Mouse (Mus musculus): ENCODE results near the gene Pacs2.
A peak's percentile ranks its signal among the peaks of the same experiment; 100 is the strongest.

The Pacs2 gene

DNA sequence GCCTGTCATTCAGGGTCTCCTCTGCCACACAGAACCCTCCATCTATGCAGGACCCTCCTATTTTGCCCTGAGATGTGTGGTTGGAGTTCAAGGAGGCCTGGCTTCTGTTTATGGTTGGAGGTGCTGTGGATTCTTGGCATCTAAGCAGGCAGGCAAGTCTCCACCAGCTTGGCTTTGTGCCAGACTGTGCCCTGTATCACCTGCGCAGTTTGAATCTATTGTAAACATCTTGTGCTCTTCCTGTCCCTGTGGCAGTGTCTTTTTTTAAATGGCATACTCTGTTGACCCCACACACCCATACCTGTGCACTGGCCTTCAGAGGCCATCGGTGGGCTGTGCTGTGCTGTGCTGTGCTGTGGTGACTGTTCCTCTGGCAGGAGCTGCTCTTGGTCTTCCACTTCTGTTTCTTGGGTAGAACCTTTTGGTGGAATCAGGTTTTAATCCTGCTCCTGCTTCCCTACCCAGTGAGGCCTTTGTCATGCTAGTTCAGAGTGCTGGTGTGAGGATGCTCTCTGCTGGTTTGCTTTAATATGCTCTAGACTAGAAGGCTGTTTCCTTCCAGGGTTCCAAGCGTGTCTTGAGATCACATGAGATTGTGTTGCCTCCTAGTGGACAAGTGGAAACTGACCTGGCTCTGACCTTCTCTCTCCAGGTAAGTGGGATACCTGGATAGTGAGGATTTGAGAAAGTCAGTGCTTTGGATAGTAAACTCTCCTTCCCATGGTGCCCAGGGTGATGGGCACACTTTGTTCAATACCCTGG is 30.8 kb downstream of the Pacs2 start:
- DNase-seq = peak; percentile 78 to 84

DNA sequence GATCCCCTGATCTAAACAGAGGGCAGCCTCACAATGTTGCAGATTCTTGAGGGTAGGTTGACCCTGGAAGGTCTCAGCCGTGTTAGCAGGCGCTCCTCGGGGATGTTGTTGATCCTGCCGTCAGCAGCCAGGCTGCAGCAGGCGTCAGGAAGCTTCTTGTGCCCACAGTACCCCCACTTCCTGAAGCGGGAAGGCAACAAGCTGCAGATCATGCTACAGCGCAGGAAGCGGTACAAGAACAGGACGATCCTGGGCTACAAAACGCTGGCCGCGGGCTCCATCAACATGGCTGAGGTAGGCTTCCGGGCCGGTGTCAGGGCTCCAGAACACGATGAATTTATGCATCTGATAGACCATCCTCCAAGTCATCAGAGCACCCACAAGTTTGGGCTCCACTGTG is 32.6 kb downstream of the Pacs2 start:
- DNase-seq = no peak

DNA sequence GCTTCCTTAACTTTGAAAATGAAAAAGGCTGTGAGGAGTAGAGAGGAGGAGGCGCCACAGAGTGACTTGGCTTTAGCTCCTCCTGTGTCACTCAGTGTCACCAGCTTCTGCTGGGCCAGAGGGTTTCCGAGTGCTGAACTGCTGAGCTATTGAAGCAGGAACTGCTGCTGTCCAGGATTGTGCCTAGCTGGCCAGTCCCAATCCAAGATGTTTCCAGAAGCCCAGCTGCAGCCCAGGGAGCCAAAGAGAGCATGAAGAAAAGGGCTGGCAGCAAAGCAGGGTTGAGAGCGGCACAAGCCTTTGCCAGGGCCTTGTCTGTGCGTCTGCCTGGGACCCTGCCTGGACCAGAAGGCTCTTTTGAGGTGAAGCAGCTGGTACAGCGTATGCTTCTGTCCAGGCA is 33.8 kb downstream of the Pacs2 start:
- peak in 1 of 2 experiments; percentile 54 for DNase-seq

DNA sequence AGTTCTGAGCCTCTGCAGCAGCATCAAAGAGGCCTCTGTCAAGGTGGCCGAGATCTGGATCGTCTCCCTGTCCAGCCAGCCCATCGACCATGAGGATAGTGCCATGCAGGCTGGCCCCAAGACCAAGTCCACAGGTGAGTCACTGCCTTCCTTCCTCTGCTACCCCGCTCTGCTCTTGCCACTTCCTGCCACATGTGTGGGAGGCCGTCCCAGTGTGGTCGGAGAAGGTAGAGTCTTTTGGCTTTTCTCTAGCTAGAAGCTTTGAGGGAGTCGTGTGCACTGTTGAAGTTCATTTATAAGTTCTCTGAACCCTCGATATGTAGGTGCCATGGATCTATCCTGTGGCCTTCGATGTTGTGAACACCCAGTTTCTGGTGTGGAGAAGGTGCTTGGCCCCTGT is 35.5 kb downstream of the Pacs2 start:
- DNase-seq = no peak

DNA sequence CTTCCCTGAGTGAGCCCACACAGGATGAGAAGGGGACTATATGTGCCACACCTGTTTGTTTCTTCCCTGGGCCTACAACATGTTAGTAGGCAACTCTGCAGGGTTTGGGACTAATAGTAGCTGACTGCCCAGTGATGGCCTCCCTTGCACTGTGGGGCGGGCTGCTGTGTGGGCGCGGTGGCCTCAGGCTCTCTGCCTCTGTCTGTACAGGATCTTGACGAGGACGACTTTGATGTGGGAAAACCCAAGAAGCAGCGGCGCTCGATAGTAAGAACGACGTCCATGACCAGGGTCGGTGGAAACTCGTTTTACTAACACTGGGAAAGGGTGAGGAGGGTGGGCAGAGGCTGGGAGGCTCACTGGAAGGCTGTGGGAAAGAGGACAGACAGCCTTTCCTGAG is 36.4 kb downstream of the Pacs2 start:
- no peak for DNase-seq

DNA sequence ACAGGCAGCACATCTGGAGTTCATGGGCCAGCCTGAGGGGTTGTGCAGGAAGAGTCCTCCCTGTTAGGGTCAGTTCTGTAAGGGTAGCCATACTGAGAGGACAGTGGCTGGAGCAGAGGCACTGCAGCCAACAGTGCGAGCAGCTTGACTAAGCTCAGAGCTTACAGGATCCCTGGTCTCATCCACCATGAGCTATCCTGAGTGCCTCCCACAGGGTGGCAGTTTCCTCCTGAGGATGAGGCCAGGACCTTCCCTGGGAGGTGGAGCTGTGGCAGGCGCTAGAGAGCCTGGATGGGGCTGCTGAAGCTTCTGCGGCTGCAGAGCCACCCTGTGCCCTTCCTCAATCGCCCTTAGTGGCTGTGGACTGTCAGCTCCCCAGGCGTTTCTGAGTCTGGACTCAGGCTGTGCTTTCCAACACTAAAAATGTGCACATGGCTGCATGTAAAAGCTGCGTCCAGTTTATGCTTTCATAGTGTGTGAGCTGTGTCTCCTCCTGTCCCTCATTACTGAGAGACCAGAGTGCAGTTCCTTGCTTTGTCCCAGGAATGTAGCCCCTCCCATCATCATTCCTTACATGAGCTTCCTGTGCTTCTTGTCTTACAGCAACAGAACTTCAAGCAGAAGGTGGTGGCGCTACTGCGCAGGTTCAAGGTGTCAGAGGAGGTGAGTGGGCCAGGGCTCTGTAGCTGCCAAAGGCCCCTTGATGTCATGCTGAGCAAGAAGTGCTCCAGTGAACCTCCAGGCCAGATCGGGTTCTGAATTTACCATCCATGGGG is 37.5 kb downstream of the Pacs2 start:
- no peak for DNase-seq

DNA sequence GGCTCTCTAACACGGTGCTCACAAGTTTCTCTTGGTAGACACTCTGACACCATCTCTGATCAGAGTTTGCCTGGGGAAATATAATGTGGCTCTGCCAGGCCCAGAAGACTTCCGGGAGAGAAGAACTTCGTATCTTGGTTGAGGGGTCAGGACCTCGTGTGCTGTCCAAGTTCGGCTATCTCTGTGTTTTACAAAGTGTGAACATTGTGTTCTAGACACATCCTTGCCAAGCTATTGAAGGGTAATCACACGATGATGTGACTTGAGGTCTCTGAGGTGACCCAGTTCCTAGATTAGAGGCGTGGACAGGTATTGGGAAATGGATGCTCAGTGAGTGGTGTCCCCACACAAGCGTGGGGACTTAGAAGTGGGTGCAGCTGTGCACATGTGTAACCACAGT is 41.8 kb downstream of the Pacs2 start:
- DNase-seq = no peak

DNA sequence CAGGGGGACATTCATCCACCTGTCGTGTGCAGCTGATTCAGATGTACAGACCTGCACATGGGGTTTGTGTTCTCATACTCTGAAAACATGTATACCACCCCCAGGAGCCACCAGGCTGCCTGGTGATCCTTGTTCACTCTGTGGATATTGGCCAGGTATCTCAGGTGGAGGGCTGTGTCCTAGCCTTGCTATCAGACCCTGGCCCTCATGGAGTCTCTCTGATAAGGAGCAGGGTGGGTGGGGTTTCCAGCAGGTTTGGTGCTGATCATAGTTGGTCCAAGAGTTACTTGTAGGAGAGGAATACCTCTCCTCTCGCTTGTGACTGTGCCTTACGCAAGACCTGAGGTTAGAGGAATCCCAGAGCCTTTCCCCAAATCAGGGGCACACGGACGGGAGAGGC is 45.9 kb downstream of the Pacs2 start:
- no peak for DNase-seq

DNA sequence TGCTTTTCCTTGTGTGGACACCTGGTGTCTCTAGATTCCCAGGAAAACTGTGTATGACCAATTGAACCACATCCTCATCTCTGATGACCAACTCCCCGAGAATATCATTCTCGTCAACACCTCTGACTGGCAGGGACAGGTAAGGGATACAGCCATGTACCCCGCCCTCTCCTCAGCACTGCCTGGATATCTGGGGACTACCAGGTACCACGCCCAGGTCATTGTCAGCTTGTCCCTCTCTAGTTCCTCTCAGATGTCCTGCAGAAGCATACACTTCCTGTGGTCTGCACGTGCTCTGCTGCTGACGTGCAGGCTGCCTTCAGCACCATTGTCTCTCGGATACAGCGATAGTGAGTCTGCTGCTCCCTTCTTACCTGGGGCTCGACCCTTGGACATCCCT is 47.3 kb downstream of the Pacs2 start:
- DNase-seq = no peak

DNA sequence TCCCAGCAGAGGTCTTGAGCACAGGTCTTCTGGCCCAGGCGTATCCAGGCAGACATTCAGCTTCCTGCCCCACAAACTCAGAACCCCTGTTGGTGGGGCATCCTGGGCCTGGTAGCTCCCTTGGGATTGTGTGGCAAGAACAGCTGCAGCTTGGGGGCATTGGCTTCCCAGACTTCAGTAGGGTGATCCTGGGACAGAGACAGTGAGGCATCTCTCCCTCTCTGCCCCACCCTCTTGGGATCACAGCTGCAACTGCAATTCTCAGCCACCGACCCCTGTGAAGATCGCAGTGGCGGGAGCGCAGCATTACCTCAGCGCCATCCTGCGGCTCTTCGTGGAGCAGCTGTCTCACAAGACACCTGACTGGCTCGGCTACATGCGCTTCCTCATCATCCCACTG is 47.9 kb downstream of the Pacs2 start:
- no peak for DNase-seq

DNA sequence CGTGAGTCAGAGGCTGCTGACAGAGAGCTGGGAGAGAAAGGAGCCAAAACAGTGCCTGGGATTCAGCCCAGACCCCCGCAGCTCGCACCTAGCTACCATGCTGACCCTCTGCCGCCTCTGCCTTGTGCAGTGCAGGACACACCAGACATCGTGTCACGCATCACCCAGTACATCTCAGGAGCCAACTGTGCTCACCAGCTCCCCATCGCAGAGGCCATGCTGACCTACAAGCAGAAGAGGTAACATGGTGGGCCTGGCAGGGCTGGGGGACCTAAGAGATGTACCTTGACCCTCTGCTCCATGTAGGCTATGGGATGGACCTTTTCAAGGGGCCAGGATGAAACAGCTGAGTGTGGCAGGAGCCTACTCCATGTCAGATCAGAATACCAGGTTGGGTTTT is 49.4 kb downstream of the Pacs2 start:
- DNase-seq = no peak

DNA sequence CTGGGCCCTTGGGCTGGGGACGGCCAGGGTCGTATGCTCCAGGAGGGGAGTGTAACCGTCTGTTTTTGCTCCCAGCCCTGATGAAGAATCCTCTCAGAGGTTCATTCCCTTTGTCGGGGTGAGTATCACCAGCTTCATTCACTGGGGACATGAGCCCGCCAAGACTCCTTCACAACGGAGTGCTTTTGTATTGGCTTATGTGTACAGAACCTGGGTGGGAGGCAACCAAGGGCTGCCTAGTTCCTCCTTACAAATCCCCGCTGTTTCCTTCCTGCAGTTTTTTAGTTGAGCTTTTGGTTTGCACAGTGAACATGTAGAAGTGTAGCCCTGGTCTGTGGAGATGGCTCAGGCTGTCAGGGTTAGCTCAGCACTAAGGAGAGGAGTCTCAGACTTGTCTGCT is 53.7 kb downstream of the Pacs2 start:
- DNase-seq = no peak

DNA sequence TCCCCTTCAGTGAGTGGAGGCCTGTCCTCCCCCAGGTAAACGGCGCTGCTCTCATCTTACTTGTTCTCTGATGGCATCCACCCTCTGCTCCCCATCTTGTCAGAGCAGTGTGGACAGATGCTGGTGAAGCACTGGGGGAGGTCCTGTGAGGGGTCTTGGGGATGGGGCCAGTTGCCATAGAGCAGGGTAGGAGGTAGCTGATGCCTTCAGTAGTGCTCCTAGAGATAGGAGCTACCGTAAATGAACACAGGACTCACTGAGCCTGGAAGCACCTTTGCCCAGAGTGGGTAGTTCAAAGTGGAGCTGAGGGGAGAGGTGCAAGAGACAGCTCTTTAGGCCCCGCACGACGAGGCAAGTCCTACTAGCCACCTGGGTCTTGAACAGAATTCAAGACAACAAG is 55.1 kb downstream of the Pacs2 start:
- DNase-seq = no peak

DNA sequence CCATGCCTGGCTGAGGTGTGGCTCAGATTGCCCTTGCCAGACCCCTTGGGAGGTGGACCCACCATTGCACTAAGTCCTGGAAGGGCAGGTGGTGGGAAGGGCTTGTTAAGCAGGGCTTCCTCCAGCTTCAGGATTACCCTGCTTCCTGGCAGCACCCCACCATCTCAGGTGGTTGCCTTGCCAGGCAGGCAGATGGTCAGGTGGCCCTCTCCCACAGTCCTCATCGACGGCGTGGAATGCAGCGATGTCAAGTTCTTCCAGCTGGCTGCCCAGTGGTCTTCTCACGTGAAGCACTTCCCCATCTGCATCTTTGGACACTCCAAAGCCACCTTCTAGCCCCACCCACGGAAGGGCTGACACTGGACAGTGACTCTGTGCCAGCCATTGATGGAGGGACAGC is 57.0 kb downstream of the Pacs2 start:
- peak; percentile 65 to 73 for DNase-seq

DNA sequence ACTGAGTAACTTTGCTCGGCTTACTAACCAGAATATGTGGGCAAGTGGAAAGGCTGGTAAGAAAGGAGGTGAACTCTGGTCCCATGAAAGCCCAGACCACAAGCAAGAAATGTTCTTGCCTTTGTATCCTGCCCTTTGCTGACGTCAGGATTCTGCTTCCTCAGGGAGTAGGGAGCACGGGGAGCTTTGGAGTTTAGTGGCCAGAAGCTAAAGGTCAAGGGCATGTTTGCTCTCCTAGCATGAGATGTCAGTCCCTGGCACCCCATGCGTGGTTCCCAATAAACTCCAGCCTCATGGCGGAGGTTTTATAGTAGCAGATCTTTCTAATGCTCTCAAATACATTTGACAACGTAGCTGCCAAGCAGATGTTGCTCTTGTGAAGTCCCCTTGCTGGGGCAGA is 57.5 kb downstream of the Pacs2 start:
- DNase-seq = no peak

DNA sequence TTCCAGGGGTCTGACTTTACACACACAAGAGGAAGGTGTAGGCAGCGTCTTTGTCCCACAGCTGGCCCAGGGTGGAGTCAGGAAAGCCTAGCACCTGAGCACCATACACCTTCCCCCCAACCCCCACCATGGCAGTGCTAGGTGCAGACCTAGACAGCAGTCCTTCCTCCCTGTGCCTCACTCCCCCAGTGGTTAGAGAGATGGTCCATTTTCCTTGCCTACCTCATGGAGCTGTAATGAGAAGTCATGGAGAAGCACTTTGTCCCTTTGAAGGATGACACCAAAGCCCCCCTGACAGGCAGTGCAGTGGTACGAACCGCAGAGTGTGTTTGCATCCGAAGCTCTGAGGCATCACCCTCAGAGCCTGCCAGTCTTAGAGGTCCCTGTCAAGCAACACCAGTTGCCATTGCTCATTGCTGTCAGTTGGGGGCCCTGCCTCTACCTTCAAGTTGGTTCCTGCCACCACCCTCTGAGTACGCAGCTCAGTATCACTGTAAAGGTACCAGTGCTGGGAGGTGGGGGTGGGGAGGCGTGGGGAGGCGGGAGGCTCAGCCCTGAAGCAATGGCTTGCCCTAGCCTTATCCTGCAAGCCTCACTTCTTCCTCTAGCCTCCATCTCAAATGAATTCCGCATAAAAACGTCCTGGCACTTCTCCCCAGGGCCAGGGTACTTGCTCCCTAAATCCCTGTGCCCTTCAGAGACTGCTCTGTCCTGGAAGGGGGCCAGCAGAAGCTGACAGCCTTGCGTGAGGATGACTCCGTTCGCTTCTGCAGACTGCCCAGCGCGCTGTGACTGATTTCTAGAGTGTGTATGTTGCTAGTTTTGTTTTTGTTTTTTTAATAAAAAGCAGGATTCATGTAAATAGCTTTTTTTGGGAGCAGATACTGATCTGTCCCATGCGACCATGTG is 59.4 kb downstream of the Pacs2 start:
- peak; percentile 74 to 77 for DNase-seq

DNA sequence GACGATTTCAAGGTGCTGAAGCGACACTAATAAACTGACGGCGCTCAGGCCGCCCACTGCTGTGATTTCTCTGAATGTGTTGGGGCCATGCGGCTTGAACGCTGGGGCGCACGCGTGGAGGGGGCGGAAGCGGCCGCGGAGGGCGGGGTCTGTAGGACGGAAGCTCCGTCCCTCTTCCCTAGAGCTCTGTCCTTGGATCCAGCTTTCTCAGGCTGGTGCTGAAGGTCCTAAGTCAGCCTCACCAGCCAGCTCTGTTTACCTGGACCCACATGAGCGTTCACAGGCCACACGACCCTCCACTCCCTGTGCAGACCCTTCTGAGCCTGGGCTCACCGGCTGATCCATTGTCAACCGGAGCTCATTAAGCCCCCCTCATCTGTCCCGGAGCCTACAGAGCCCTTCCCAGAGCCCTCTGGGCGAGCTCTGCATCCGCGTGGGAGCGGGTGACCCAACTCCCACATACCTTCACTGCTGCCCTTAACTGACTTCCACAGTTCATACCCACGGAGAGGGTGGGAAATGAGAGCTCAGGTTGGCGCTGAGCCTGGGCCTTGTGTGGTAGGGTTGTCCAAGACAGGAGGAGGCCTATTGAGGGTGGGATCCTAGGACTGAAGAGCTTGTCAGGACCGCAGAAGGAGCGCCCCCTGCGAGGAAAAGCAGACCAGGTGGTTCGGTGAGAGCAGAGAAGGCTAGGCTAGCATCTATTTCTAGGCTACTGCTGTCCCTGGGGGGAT is 60.2 kb downstream of the Pacs2 start, which contains the start of gene Tex22:
Gene Tex22, plus strand, starts transcription at position 174 of the 734 bp plus-strand sequence.
- peak; percentile 92 to 95 for DNase-seq

DNA sequence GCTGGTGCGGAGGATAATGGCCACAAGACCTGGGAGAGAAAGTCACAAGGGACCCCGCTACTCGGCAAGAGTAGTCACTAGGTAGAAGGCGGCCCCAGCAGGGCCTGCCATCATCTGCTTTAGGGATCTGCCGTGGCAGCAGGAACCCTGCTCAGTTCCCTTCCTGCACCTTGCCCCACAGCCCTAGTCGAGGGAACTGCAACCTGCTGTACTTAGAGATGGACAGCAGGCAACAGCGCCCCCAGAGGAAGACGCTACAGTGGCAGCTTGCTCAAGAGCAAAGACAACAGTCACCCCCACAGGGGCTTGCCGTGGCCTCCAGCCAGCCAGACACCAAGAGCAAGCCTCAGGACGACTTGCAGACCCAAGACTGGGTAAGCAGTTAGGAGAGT is 60.8 kb downstream of the Pacs2 start:
- peak; percentile 96 to 98 for DNase-seq

DNA sequence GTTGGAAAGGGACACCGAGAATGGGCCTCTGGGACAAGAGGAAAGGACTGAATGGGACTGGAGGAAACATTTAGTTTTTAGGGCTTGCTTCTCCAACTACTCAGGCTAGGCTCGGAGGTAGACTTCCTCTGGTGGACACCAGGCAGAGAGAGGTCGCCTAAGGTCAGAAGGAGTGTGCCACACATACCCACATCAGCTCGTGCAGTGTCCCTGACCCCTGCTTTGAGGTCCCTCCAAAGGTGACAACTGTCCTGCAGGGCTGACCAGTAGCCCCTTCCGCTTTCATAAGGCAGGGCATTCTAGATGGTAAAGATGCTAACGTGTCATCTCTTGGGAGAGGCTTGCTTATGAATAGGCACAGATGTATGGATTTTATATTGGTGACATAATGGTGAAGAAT is 61.2 kb downstream of the Pacs2 start:
- no peak for DNase-seq

DNA sequence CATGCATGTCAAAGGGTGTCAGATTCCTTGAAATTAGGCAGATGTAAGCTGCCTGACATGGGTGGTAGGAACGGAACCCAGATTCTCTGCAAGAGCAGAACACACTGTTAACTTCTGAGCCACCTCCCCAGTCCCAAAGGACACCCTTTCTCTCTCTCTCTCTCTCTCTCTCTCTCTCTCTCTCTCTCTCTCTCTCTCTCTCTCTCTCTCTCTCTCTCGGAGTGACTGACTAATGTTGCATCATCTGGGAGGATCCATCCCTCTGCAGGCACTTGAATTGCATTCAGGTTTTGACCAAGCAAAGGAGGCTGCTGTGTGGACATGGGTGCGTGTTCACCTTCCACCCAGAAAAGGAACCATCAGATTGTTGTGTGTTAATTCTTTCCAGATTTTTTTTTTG is 73.0 kb downstream of the Pacs2 start:
- no peak for DNase-seq

DNA sequence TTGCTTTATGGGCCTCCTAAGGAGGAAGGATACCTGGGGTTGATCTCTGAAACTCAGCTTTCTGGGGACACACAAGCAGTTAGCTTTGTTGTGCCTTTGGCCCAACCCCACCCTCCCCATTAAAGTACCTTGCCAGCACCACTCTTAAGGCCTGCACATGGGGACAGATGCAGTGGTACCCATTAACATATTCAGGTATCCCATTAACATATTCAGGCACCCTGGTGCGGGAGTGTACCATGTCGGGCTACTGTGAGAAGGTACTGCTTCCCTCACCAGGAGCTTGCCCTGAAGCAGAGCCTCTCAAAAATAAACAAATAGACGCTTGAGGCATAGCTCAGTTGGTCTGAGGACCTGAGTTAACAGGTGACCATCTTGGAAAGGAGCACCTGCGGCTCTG is 73.7 kb downstream of the Pacs2 start:
- DNase-seq = no peak

DNA sequence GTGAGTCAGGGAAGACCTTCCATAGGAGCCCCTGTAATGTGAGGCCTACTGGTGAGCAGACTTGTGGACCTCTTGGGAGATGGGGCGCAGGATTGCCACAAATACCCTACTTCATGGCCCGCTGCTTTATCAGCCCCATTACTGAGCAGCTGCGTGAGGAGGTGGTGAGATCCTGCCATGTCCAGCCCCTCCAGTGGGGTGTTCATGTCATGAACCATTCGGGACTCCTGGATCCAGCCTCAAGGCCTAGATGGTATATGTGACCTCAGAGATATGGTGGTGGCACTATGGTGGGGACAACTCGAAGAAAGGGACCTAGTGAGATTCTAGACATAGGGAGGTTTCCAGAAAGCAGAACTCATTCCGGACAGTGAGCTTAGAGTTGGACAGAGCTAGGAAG is 74.8 kb downstream of the Pacs2 start:
- no peak for DNase-seq

DNA sequence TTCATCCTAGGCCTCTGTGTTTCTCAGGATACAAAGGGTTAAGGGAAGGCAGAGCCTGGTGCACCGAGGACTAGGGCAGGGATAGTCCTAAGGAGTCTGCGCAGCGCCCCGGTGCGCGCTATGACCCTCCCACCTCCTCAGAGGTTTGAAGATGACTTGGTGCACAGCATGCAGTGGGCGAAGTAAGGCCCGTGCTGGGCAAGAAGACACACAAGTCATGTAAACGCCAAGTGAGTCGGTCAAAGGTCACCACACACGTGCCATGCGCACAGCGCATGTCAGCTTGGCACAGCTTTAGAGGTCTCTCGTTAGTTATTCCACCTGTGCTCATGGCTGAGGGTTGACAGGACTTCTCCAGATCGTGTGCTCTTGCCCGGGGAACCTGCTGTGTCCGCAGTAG is 75.7 kb downstream of the Pacs2 start:
- no peak for DNase-seq

Data from cerebellum, postnatal 10 days (tissue).